Mouse (Mus musculus) midbrain, embryonic 12.5 days (tissue): ENCODE data around the gene Rftn2. TPM values are rescaled to one million over a fixed set of nuclear protein-coding genes. Genes with fewer than 3 reads are reported as not detected.
A peak's percentile ranks its signal among the peaks of the same experiment; 100 is the strongest.

ENCODE experiments used
- ATAC-seq: fragments of 200-750 bp; cut with Nextera tagmentation; 2 replicates; pipeline ENCODE4 v1.8.0; 2017; ENCODE audit warnings: low read depth, moderate TSS enrichment, moderate library complexity; ENCODE audit not compliant: low FRiP score
- H3K27ac ChIP-seq: fragments of 300-500 bp; sonication (generic); replicated peaks from 2 replicates; pipeline ENCODE4 v1.5.1; 2016; ENCODE audit warnings: mild to moderate bottlenecking
- H3K27me3 ChIP-seq: fragments of 300-500 bp; sonication (generic); 2 replicates; pipeline ENCODE4 v1.6.1; 2016; ENCODE audit warnings: mild to moderate bottlenecking
- H3K36me3 ChIP-seq: fragments of 300-500 bp; sonication (generic); 2 replicates; pipeline ENCODE4 v1.6.1; 2016
- H3K4me1 ChIP-seq: fragments of 300-500 bp; sonication (generic); 2 replicates; pipeline ENCODE4 v1.6.1; 2016
- H3K4me2 ChIP-seq: fragments of 300-500 bp; sonication (generic); replicated peaks from 2 replicates; pipeline ENCODE4 v1.6.1; 2016; ENCODE audit warnings: mild to moderate bottlenecking, moderate library complexity
- H3K4me3 ChIP-seq: fragments of 300-500 bp; sonication (generic); 2 replicates; pipeline ENCODE4 v1.5.1; 2016; ENCODE audit warnings: mild to moderate bottlenecking
- H3K9ac ChIP-seq: fragments of 300-500 bp; sonication (generic); replicated peaks from 2 replicates; pipeline ENCODE4 v1.6.1; 2016; ENCODE audit warnings: mild to moderate bottlenecking, moderate library complexity
- H3K9me3 ChIP-seq: fragments of 300-500 bp; sonication (generic); 2 replicates; pipeline ENCODE4 v1.6.1; 2016; ENCODE audit warnings: mild to moderate bottlenecking
- WGBS: fragments of 180-500 bp; shearing (Covaris S2); methylation state at CpG from one replicate; pipeline ENCODE4 v1.1.7; 2016; 5-methylcytosine and 5-hydroxymethylcytosine counted together
- polyA plus RNA-seq: library from polyadenylated mRNA; unstranded; fragments of >200 nt; fragmentation: Nextera tagmentation; extraction: Ambion mirVana; gene quantifications from 2 replicates; pipeline ENCODE4 v1.2.1, GENCODE M21; 2016

Rftn2 gene
- polyA plus RNA-seq, 1 experiment from 2014 or later = 8.3 TPM

DNA sequence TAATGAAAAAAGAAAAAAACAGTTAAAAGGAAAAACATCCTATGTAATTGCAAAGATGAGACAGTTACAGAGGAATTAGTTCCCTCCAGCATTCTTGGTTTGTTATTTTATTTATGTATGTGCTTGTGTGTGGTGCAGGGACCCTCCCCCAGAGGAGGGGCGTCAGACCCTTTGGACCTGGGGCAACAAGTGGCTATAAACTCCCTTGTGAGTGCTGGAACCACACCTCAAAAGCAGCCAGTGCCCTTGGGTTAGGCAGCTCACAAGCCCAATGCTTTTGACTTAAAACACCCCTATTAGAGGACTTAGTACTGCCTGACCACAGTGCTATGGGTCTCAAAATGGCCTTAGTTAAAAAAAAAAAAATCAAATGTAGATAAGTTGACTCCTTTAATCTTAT lies 794 bp upstream of the Rftn2 start:
- no peak overlapping the region for H3K27ac ChIP-seq
- H3K9ac ChIP-seq = no peak overlapping the region
- H3K27me3 ChIP-seq = 0 out of 2 replicates have a peak, but pooled peaks cover 3% of the 10 kb centered on the region
- peaks cover 9% of the 10 kb centered on the region; the same call in 1 of the 2 replicates for H3K4me1 ChIP-seq
- H3K4me3 ChIP-seq = no peak overlapping the region
- no peaks in the 10 kb centered on the region for H3K9me3 ChIP-seq
- H3K4me2 ChIP-seq = no peak overlapping the region
- 32% methylated on average over 1 of the region's 1 CpGs for WGBS
- no peaks in the 10 kb centered on the region for H3K36me3 ChIP-seq
- no peak for ATAC-seq

DNA sequence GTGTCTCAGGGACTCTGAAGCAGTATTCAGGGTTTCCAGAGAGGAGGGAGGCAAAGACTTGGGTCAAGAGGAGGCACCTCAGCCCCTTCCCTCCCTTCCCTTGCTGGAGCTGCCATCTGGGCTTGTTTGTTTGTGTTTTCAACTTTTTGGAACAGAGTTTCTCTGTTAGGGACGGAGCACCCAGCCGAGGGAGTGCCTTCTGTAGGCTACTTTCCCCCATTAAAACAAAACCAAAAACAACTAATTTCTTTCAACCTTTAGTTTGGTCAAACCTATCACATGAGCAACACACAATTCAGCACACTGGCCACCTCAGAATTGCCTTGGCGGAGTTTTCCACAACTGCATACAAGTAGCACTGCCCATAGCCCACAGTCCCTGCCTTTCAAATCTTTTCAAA lies 1.2 kb downstream of the Rftn2 start:
- Histone ChIP-seq H3K4me2 (peak overlapping the region; percentile 63), H3K9me3 (no peaks in the 10 kb centered on the region), H3K4me3 (peak overlapping the region; percentile 13; the same call in 1 of the 2 replicates), H3K9ac (no peak overlapping the region), H3K27ac (no peak overlapping the region), H3K36me3 (no peaks in the 10 kb centered on the region), H3K4me1 (peaks cover 14% of the 10 kb centered on the region; the same call in 1 of the 2 replicates), H3K27me3 (peaks cover 3% of the 10 kb centered on the region; the same call in 1 of the 2 replicates)
- WGBS = 38% methylated on average over 3 of the region's 3 CpGs
- ATAC-seq = no peak

- WGBS = 69% methylated on average over 11 of the region's 11 CpGs
- no peak overlapping the region for H3K4me3 ChIP-seq
- H3K27me3 ChIP-seq = peaks cover 3% of the 10 kb centered on the region; the same call in 1 of the 2 replicates
- peak; percentile 69 for ATAC-seq
- H3K27ac ChIP-seq = no peak overlapping the region
- H3K9ac ChIP-seq = no peak overlapping the region
- H3K4me1 ChIP-seq = peaks cover 14% of the 10 kb centered on the region; the same call in 1 of the 2 replicates
- 0 out of 2 replicates have a peak overlapping the region, but pooled peaks have one; percentile 9 for H3K4me2 ChIP-seq
- no peaks in the 10 kb centered on the region for H3K36me3 ChIP-seq
- no peaks in the 10 kb centered on the region for H3K9me3 ChIP-seq
These were observed 2.5 kb downstream of the Rftn2 start for GRCm38 (mm10) chr1:55224111-55224510.

DNA sequence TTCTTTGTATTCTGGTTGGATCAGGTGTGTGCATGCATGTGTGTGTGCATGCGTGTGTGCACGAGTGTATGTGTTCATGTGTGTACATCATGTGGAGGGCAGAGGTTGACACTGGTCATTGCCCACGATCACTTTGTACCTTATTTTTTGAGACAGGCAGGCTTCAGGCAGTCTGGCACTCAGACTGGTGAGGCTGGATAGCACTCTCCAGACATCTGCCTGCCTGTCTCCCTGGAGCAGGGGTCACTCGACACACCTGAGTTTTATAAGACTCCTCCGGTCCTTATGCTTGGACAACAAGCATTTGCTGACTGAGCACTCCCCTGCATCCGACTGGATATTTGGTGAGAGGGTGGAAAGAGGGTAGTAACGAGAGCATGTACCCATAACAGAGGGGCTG lies 3.6 kb downstream of the Rftn2 start:
- H3K27ac ChIP-seq = no peak overlapping the region
- no peaks in the 10 kb centered on the region for H3K36me3 ChIP-seq
- no peak for ATAC-seq
- WGBS = 91% methylated on average over 7 of the region's 7 CpGs
- no peak overlapping the region for H3K4me2 ChIP-seq
- H3K4me3 ChIP-seq = no peak overlapping the region
- H3K4me1 ChIP-seq = peaks cover 14% of the 10 kb centered on the region; the same call in 1 of the 2 replicates
- H3K27me3 ChIP-seq = peaks cover 3% of the 10 kb centered on the region; the same call in 1 of the 2 replicates
- no peak overlapping the region for H3K9ac ChIP-seq
- H3K9me3 ChIP-seq = no peaks in the 10 kb centered on the region

- Histone ChIP-seq H3K27me3 (peaks cover 3% of the 10 kb centered on the region; the same call in 1 of the 2 replicates), H3K4me2 (no peak overlapping the region), H3K9ac (no peak overlapping the region), H3K4me3 (no peak overlapping the region), H3K27ac (no peak overlapping the region), H3K36me3 (no peaks in the 10 kb centered on the region), H3K4me1 (peaks cover 11% of the 10 kb centered on the region; the same call in 1 of the 2 replicates), H3K9me3 (no peaks in the 10 kb centered on the region)
- 69% methylated on average over 4 of the region's 4 CpGs for WGBS
- ATAC-seq = no peak
These were observed 5.2 kb downstream of the Rftn2 start for GRCm38 (mm10) chr1:55221352-55221751.

- 89% methylated on average over 2 of the region's 2 CpGs for WGBS
- Histone ChIP-seq H3K4me3 (no peak overlapping the region), H3K27me3 (no peaks in the 10 kb centered on the region; the same call in 1 of the 2 replicates), H3K27ac (no peak overlapping the region), H3K9ac (no peak overlapping the region), H3K4me2 (no peak overlapping the region), H3K4me1 (0 out of 2 replicates have a peak, but pooled peaks cover 5% of the 10 kb centered on the region), H3K9me3 (no peaks in the 10 kb centered on the region), H3K36me3 (no peaks in the 10 kb centered on the region)
- ATAC-seq = no peak
These were observed 9.4 kb downstream of the Rftn2 start for GRCm38 (mm10) chr1:55217191-55217590.

- no peak overlapping the region for H3K4me3 ChIP-seq
- no peaks in the 10 kb centered on the region for H3K9me3 ChIP-seq
- no peaks in the 10 kb centered on the region for H3K27me3 ChIP-seq
- no peaks in the 10 kb centered on the region for H3K4me1 ChIP-seq
- no peak overlapping the region for H3K27ac ChIP-seq
- no peak for ATAC-seq
- 67% methylated on average over 11 of the region's 11 CpGs for WGBS
- no peak overlapping the region for H3K4me2 ChIP-seq
- no peak overlapping the region for H3K9ac ChIP-seq
- no peaks in the 10 kb centered on the region for H3K36me3 ChIP-seq
These were observed 11.3 kb downstream of the Rftn2 start for GRCm38 (mm10) chr1:55215185-55215813.

DNA sequence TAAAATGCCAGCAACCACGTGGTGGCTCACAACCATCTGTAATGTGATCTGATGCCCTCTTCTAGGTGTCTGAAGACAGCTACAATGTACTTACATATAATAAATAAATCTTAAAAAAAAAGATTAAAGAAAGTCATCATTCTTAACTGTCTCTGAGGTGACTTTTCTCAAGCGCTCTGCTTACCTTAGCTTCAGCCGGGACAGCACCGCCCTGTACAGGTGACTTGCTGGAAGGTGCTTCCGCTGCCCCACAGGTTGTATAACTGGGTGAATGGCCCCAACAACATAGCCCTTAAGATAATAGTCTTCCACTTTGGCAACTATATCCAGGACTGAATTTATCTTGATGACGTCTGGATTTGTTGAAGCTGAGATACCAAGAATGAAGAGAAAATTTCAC lies 12.6 kb downstream of the Rftn2 start:
- no peak overlapping the region for H3K4me2 ChIP-seq
- 90% methylated on average over 6 of the region's 6 CpGs for WGBS
- no peaks in the 10 kb centered on the region for H3K36me3 ChIP-seq

GRCm38 (mm10) chr1:55213475-55213874 lies 13.1 kb downstream of the Rftn2 start:
- Histone ChIP-seq H3K36me3 (no peaks in the 10 kb centered on the region), H3K4me2 (no peak overlapping the region), H3K4me1 (no peaks in the 10 kb centered on the region), H3K27me3 (no peaks in the 10 kb centered on the region), H3K27ac (no peak overlapping the region), H3K9ac (no peak overlapping the region), H3K4me3 (no peak overlapping the region), H3K9me3 (no peaks in the 10 kb centered on the region)
- no peak for ATAC-seq
- WGBS = 76% methylated on average over 6 of the region's 6 CpGs

More for the DNA sequence above, 12.6 kb downstream of the Rftn2 start:
- Histone ChIP-seq H3K9me3 (no peaks in the 10 kb centered on the region), H3K9ac (no peak overlapping the region), H3K4me1 (no peaks in the 10 kb centered on the region), H3K27ac (no peak overlapping the region), H3K4me3 (no peak overlapping the region), H3K27me3 (no peaks in the 10 kb centered on the region)
- ATAC-seq = no peak

DNA sequence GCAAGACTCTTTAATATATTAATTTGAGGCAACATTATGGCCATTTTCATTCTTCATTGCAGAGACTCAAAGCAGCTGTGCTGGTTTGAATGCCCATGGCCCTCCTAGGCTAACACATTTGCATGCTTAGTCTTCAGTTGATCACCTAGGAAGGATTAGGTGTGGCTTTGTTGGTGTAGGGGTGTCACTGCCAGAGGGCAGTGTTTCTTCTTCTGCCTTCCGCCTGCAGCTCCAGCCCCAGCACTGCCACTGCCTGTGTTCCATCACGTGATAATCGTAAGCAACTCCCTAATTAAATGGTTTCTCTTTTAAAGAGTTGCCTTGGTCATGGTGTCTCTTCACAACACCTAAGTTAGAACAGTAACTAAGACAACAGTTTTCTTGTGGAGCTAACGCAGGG lies 13.8 kb downstream of the Rftn2 start:
- no peak overlapping the region for H3K27ac ChIP-seq
- no peak for ATAC-seq
- WGBS = 79% methylated on average over 4 of the region's 4 CpGs
- H3K9ac ChIP-seq = no peak overlapping the region
- H3K4me3 ChIP-seq = no peak overlapping the region
- no peaks in the 10 kb centered on the region for H3K36me3 ChIP-seq
- no peaks in the 10 kb centered on the region for H3K27me3 ChIP-seq
- no peak overlapping the region for H3K4me2 ChIP-seq
- no peaks in the 10 kb centered on the region for H3K9me3 ChIP-seq
- no peaks in the 10 kb centered on the region for H3K4me1 ChIP-seq

DNA sequence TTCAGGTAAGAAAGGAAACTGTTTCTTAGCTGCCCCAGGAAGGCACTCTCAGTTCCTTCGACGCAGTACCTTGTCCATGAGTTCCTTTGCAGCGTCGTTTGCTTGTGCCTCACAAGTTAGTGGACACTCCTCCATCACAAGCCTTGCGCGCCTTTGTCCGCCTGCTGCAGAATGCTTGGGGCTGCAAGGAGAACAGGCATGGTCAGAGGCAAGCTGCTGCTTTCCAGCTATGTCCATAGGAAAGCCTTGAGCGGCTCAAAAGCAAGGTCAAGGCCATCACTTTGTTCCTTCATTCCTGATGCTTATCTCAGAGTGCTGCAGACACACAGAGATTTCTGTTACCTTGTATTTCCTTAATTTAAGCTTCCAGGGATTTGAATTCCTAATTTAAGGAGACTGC lies 15.5 kb downstream of the Rftn2 start:
- Histone ChIP-seq H3K4me3 (no peak overlapping the region), H3K9me3 (no peaks in the 10 kb centered on the region), H3K4me1 (peaks cover 2% of the 10 kb centered on the region; the same call in 1 of the 2 replicates), H3K4me2 (no peak overlapping the region), H3K27me3 (no peaks in the 10 kb centered on the region), H3K36me3 (no peaks in the 10 kb centered on the region), H3K27ac (no peak overlapping the region), H3K9ac (no peak overlapping the region)
- 76% methylated on average over 8 of the region's 8 CpGs for WGBS
- ATAC-seq = no peak

DNA sequence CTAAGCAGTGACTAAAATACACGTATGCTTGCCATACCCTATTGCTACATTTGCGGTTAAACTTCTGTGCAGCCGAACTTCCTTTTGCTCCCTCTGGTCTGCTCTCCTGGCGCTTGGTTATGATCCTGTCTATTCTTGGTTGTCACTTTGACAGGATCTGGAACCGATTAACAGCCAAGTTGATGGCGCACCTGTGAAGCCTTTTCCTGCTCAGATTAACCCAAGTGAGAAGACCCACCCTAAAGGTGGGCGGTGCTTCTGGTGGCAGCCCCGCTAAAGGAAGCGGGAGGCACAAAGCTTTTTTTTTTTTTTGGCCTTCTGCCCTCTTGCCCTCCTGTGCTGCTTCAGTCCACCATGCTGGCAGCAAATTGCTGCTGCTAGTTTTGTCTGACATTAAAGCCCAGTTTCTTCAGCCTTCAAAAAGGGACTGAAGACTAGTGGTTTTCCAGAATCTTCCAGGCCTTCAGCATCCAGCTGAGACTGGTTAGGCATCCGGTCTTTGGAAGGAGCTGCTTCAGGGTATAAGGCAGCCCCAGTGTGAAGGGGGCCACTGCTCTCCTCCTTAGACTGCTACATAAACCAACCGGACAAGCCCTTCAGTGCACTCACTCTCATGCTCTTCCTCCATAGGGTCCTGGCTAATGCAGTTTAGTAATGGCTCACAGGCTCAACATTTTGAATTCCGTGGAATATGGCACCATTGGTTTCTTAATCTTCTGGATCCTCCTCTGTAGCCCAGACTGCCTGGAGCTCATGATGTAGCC lies 16.2 kb downstream of the Rftn2 start:
- ATAC-seq = no peak
- Histone ChIP-seq H3K27me3 (no peaks in the 10 kb centered on the region), H3K9ac (no peak overlapping the region), H3K9me3 (no peaks in the 10 kb centered on the region), H3K27ac (no peak overlapping the region), H3K36me3 (no peaks in the 10 kb centered on the region), H3K4me1 (peaks cover 6% of the 10 kb centered on the region; the same call in 1 of the 2 replicates), H3K4me3 (no peak overlapping the region), H3K4me2 (no peak overlapping the region)
- 51% methylated on average over 12 of the region's 12 CpGs for WGBS
